Mouse (Mus musculus) heart, embryonic 16.5 days (tissue): Measurements from ENCODE around the gene Jak1. TPM values are rescaled to one million over a fixed set of nuclear protein-coding genes. Genes with fewer than 3 reads are reported as not detected.

Source experiments
- ATAC-seq: fragments of 200-750 bp; cut with Nextera tagmentation; replicated peaks from 2 replicates; pipeline ENCODE4 v1.8.0; 2017; ENCODE audit warnings: moderate number of reproducible peaks; ENCODE audit not compliant: insufficient read depth, low FRiP score; ENCODE audit errors: extremely low read depth
- H3K27ac ChIP-seq: fragments of 300-500 bp; sonication (generic); 2 replicates; pipeline ENCODE4 v1.5.1; 2014; ENCODE audit warnings: mild to moderate bottlenecking, low read length, control low read depth, moderate library complexity
- H3K27me3 ChIP-seq: fragments of 300-500 bp; sonication (generic); 2 replicates; pipeline ENCODE4 v1.6.1; 2014; ENCODE audit warnings: low read length, mixed read lengths; ENCODE audit not compliant: control insufficient read depth, insufficient read depth
- H3K36me3 ChIP-seq: fragments of 300-500 bp; sonication (generic); 2 replicates; pipeline ENCODE4 v1.6.1; 2014; ENCODE audit not compliant: control insufficient read depth, insufficient read depth
- H3K4me1 ChIP-seq: fragments of 300-500 bp; sonication (generic); 2 replicates; pipeline ENCODE4 v1.6.1; 2014; ENCODE audit warnings: low read length, mixed read lengths; ENCODE audit not compliant: control insufficient read depth, insufficient read depth
- H3K4me2 ChIP-seq: fragments of 300-500 bp; sonication (generic); 2 replicates; pipeline ENCODE4 v1.6.1; 2014; ENCODE audit warnings: low read depth, mild to moderate bottlenecking, control low read depth, low read length
- H3K4me3 ChIP-seq: fragments of 300-500 bp; sonication (generic); 2 replicates; pipeline ENCODE4 v1.5.1; 2014; ENCODE audit warnings: mild to moderate bottlenecking, control low read depth, low read length
- H3K9ac ChIP-seq: fragments of 300-500 bp; sonication (generic); 2 replicates; pipeline ENCODE4 v1.6.1; 2014; ENCODE audit warnings: low read length, control low read depth
- H3K9me3 ChIP-seq: fragments of 300-500 bp; sonication (generic); replicated peaks from 2 replicates; pipeline ENCODE4 v1.6.1; 2016; ENCODE audit warnings: low read length; ENCODE audit not compliant: control insufficient read depth
- WGBS: fragments of 180-500 bp; shearing (Covaris S2); extraction: QIAGEN DNeasy Blood & Tissue Kit; methylation state at CpG from one replicate; pipeline ENCODE4 v1.1.7; 2014; 5-methylcytosine and 5-hydroxymethylcytosine counted together
- polyA plus RNA-seq: library from polyadenylated mRNA; unstranded; fragments of >200 nt; fragmentation: Nextera tagmentation; extraction: Ambion mirVana; gene quantifications from 2 replicates; pipeline ENCODE4 v1.2.1, GENCODE M21; 2015

The Jak1 gene
- 63.3 and 65.7 TPM in 2 replicates for polyA plus RNA-seq

DNA sequence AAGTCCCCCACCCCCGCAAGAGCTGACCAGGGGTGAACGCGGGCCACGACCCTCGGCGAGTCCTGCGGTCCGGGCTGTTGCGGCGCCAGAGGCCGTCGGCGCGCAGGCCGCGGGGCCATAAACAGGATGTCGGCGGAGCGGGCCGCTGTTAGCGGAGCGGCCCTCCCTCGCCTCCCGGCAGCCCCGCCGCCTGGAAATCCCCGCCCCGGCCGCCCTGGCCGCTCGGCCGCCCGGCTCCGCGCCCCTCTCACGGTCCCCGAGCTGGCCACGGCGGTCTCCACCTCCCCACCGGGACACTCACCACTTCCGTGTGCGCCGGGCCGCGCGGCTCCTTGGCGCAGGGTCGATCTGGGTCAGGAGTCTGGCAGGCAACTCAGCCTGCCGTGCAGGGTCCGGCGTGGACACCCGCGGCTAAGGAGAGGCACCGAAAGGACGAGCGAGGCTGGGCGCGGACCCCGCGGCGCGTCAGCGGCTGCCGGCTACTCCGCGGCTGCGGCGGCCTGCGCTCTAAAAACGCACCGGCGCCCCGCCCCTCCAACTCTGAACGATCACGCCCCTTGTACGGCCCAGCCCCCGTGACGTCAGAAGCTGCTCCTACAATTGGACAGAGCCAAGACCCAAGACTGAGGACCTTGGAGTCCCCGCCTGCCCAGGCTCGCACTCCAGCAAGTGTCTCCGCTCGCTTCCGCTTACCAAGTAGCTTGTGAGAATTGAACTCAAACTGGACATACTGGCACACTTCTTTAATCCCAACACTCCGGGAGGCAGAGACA is at the start of gene Jak1:
Gene Jak1, minus strand, starts transcription at position 542 of the 773 bp plus-strand sequence.
- peak within 1 kb of the TSS; percentile 95 for H3K27ac ChIP-seq
- no peaks in the 10 kb centered on the region for H3K9me3 ChIP-seq
- H3K36me3 ChIP-seq, result no peaks in the 10 kb centered on the region
- peaks cover 15% of the 10 kb centered on the region for H3K4me1 ChIP-seq
- H3K27me3 ChIP-seq, result no peaks in the 10 kb centered on the region
- WGBS, result under 1% methylated on average over 79 of the region's 84 CpGs
- peak within 1 kb of the TSS; percentile 98 for H3K9ac ChIP-seq
- peak within 1 kb of the TSS; percentile 97 for H3K4me3 ChIP-seq
- H3K4me2 ChIP-seq, result peak within 1 kb of the TSS; percentile 89
- ATAC-seq, result peak; percentile 99

- Histone ChIP-seq H3K9me3 (no peaks in the 10 kb centered on the region), H3K9ac (no peak overlapping the region), H3K4me2 (no peak overlapping the region), H3K36me3 (no peaks in the 10 kb centered on the region), H3K27me3 (no peaks in the 10 kb centered on the region; the same call in 1 of the 2 replicates), H3K27ac (no peak overlapping the region), H3K4me3 (no peak overlapping the region), H3K4me1 (no peaks in the 10 kb centered on the region)
- ATAC-seq, result no peak
- WGBS, result 75% methylated on average over 6 of the region's 6 CpGs
Observed at GRCm38 (mm10) chr4:101312055-101312454, 47.0 kb upstream of the Jak1 start.

DNA sequence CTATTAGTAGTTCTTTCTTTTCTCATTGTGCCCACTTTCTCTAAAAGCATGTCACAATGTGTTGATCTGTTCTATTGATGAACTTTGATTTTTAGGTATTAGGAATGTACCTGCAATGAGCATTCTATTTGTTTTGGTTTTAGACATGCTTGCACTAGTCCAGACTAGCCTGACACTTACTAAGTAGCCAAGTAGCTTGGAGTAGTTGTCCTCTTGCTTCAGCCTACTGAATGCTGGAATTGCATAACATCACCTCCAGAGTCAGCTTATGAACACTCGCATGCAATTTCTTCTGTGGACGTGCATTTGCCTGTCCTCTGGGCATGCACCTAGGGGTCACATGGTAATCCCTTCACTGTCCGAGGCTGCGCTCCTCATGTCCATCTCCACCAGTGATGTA is 43.1 kb upstream of the Jak1 start:
- H3K27ac ChIP-seq, result no peak overlapping the region
- no peak overlapping the region for H3K4me3 ChIP-seq
- 87% methylated on average over 4 of the region's 4 CpGs for WGBS
- H3K4me2 ChIP-seq, result no peak overlapping the region
- no peaks in the 10 kb centered on the region for H3K9me3 ChIP-seq
- no peaks in the 10 kb centered on the region; the same call in 1 of the 2 replicates for H3K27me3 ChIP-seq
- peaks cover 7% of the 10 kb centered on the region for H3K4me1 ChIP-seq
- ATAC-seq, result no peak
- no peaks in the 10 kb centered on the region for H3K36me3 ChIP-seq
- H3K9ac ChIP-seq, result no peak overlapping the region

DNA sequence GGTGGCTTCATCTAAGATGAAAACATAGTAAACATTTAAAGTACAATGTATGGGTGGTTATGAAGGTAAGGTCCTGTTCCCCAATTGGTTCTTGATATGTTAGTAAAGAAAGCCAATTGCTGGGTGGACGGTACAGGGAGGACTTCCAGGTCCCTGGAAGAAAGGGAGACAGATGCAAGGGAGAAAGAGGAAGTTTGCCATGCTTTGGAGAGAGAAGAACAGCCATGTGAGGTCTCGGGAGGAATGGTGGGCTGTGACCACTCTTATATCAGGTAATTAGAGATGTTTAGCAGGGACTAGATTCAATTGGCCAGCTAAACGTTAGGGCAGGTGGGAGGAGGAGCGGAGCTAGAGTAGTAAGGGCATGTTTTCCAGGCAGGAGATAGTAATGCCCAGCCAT is 42.2 kb upstream of the Jak1 start:
- Histone ChIP-seq H3K4me1 (peaks cover 7% of the 10 kb centered on the region), H3K27me3 (no peaks in the 10 kb centered on the region; the same call in 1 of the 2 replicates), H3K4me2 (no peak overlapping the region), H3K9me3 (no peaks in the 10 kb centered on the region), H3K36me3 (no peaks in the 10 kb centered on the region), H3K9ac (no peak overlapping the region), H3K27ac (no peak overlapping the region), H3K4me3 (no peak overlapping the region)
- ATAC-seq, result no peak
- WGBS, result 70% methylated on average over 4 of the region's 4 CpGs

GRCm38 (mm10) chr4:101306132-101306915 is 41.2 kb upstream of the Jak1 start:
- Histone ChIP-seq H3K27ac (no peak overlapping the region), H3K9me3 (no peaks in the 10 kb centered on the region), H3K27me3 (no peaks in the 10 kb centered on the region), H3K9ac (no peak overlapping the region), H3K4me2 (no peak overlapping the region), H3K4me3 (no peak overlapping the region), H3K4me1 (peaks cover 11% of the 10 kb centered on the region), H3K36me3 (no peaks in the 10 kb centered on the region)
- WGBS, result 45% methylated on average over 8 of the region's 8 CpGs
- no peak for ATAC-seq

GRCm38 (mm10) chr4:101305126-101305525 is 40.0 kb upstream of the Jak1 start:
- Histone ChIP-seq H3K4me1 (peaks cover 11% of the 10 kb centered on the region), H3K9me3 (no peaks in the 10 kb centered on the region), H3K36me3 (no peaks in the 10 kb centered on the region), H3K27me3 (no peaks in the 10 kb centered on the region), H3K27ac (peak overlapping the region; percentile 14; the same call in 1 of the 2 replicates), H3K4me3 (no peak overlapping the region), H3K4me2 (peak overlapping the region; percentile 18; the same call in 1 of the 2 replicates), H3K9ac (no peak overlapping the region)
- WGBS, result 62% methylated on average over 9 of the region's 9 CpGs
- no peak for ATAC-seq

GRCm38 (mm10) chr4:101304114-101304513 is 39.0 kb upstream of the Jak1 start:
- Histone ChIP-seq H3K4me1 (peaks cover 11% of the 10 kb centered on the region), H3K27ac (no peak overlapping the region), H3K9ac (no peak overlapping the region), H3K4me2 (no peak overlapping the region), H3K36me3 (no peaks in the 10 kb centered on the region), H3K4me3 (no peak overlapping the region), H3K27me3 (no peaks in the 10 kb centered on the region), H3K9me3 (no peaks in the 10 kb centered on the region)
- no peak for ATAC-seq
- WGBS, result 89% methylated on average over 4 of the region's 4 CpGs

- Histone ChIP-seq H3K27me3 (no peaks in the 10 kb centered on the region), H3K4me1 (peaks cover 11% of the 10 kb centered on the region), H3K27ac (no peak overlapping the region), H3K9ac (no peak overlapping the region), H3K4me2 (no peak overlapping the region), H3K9me3 (no peaks in the 10 kb centered on the region), H3K36me3 (no peaks in the 10 kb centered on the region), H3K4me3 (no peak overlapping the region)
- ATAC-seq, result no peak
- WGBS, result 73% methylated on average over 4 of the region's 4 CpGs
Observed at GRCm38 (mm10) chr4:101300392-101300910, 35.4 kb upstream of the Jak1 start.
